Mouse (Mus musculus): ENCODE results near the gene Adamts16.
A peak's percentile ranks its signal among the peaks of the same experiment; 100 is the strongest.

Adamts16 gene

DNA sequence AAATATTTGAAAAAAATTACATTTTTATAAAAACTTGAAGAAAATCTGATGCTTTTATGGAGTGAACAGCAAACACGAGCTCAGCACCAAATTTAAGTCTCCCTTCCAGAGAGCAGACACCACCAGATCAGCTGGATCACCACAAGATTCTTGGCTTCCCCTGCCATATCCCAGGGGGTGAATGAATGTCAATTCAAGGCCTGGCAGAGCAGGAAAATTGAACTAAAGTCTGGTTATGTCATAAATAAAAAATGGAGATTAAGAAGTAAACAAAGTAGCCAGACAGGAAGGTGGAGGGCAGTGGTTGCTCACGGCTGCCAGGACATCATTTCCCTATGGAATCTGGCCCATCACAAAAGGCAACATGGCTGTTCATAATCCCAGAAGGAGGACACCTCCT, 80.3 kb downstream of the Adamts16 start:
- DNase-seq: no peak

DNA sequence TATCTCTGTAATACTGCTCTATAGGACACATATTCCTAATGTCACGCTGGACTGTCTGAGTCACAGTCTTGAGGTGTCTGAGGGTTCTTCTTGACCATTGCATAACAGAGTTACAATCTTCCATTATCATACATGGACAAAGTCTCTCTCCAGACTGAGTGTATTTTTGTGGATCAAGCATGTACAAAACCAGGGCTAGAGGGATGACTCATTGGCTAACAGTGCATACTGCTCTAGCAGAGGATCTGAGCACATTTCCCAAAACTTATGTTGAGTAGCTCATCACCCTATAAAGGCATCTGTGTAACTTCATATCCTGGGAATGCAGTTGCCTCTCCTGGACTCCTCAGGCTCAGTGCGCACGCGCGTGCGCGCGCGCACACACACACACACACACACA, 81.4 kb downstream of the Adamts16 start:
- DNase-seq: no peak

DNA sequence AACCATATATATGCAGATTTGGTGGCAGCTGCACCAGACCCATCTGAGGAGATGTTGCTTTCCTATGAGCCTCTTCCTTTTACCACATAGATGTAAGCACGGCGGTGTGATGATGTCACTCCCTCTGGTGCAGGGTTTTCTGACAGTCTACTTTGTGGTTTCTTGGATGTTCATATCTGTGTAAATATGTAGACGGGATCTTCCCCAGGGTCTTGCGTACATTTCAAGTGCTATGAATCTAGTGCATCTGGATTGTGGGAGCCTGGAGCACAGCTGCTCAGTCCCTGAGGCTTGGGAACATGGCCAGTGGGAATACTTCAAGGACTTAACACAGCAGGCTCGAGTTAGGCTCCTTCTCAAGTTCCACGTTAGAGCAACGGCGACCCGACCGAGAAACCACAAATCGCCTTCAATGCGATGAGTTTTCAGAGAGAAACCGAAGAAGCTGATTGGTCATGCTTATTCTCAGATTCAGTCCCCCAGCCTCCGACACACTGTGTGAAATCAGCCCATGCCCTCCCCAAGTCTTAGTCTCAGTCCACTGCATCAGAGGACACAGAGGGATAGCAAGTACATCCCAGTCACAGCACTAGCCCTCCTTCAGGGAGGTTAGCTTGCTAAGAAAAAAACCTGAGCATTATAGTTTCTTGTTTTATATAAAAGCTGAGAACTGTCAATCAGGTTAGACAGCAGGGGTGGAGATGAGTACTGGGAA, 95.2 kb downstream of the Adamts16 start:
- DNase-seq: no peak

DNA sequence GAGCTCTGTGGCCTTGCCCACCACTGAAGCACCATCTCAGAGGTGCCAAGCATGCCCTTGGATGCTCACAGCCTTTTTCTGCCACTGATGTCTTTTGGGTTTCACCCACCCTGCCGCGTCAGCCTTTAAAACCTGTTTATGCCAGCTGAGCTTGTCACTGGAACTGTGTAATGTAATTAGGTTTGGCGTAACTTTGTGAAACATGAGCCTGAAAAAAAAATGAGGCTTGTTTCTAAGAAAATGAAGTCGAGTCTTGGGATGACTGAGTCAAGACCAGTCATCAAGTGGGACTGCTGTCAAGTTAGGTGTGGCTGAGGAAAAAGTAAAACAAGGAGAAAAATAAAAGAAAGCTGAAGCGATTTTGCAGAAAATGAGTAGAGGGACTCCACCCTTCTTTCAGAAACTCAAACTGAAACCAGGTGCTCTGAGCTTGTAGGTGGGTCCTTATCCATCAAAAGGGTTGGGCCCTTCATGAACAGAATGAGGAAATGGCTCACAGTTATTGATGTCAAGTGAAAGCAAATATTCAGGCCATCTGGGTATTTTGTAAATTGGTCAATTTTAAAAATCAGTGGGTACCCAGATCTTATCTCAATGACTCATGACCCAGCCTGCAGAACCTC, 97.1 kb downstream of the Adamts16 start:
- DNase-seq: no peak

DNA sequence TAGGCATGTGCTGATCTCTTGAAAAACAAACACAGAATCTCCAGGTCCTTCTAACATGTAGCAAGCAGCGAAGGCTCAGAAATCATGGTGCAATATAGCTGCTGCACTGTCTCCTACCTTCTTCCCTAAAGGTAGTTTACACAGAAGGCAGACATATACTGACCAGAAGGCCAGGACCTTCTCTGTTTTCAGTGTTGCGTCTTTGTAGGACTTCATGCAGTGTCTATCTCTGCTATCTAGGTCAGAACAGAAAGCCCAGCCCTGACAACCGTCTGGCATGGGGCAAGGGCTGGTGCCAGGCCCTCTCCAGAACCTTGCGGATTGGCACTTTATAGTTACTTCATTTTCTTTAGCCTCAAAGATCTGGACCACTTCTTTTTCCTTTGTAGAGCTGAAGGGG, 98.9 kb downstream of the Adamts16 start:
- DNase-seq: no peak

DNA sequence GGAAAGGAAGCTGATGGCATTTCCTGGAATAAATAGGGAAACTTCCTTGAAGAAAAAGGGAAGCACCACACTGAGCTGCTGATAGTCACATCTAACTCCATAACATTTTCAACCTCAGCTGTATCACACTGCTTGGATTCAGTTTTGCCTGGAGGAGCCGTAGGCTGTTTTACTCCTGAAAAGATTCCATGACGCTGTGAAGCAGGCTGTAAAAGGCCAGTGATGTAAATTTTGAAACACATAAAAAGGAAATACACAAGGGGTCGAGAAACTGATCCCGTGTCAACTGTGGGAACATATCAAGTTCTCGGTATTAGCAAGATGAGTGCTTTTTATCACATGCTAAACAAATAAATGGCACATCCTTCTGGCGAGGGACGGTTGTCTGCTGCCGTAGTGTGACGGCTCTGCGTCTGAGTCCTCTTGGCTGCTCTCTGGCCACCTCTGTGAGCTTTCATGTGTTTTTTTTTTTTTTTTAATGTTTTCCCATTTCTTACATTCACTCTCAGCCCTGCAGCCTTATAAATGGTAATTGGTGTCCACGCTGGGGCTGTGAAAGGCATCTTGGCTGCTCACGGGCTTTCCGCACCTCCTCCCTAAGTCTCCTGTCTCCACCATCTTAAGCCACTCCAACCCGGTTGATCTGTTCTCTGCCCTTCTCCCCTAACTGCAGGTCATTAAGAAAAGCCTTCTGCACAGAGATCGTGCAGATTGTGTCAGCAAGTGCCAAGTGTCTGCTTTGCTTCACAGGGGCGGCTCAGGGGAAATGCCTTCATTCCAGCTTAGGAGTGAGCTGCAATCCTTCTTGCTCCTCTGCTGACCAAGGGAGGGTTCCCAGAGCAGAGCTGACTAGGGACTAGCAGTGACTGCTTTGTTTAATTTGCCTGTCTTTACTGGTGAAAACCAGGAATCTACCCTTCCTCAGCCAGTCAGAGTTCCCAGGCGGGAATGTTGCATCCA, 101.0 kb downstream of the Adamts16 start:
- no peak for DNase-seq

DNA sequence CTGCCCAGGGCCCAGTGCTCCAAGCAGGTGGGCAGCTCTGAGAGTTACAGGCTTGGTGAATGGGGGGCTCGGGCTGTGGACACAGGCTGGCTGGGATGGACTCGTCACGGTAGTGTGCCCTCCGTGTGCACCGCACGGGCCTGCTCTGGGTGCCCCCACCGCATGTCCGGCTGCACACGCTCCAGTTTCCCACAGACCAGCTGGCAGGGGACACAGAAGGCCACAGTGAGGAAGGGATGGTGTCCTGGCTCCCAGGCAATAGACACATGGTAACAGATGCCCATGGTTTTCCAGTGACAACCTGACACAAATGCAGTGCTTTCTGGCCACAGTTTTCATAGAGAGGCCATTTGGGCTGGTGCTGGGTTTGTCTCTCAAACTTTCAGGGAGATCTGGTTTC, 102.8 kb downstream of the Adamts16 start:
- DNase-seq: peak; percentile 35

GRCm38 (mm10) chr13:70736409-70736808, 105.2 kb downstream of the Adamts16 start:
- DNase-seq: no peak

DNA sequence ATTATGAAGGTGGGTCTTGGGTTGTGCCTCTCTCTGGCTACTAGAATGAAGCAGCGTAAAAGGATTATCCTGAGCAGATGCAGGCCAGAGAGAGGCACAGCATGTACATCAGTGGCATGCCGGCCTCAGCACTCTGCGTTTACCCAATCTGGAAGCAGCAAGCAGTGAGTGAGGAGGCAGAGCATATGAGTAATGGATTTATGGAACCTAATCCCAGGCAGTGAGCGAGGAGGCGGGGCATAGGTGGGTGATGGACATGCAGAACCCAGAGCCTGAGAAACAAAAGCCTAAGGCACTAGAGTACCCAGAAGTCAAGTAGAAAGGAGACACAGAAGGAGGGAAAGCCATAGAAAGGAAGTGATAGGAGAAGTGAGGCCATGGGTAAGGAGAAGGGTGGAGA, 107.0 kb downstream of the Adamts16 start:
- DNase-seq: no peak

- no peak for DNase-seq
Measured at GRCm38 (mm10) chr13:70733911-70734310, 107.7 kb downstream of the Adamts16 start.

DNA sequence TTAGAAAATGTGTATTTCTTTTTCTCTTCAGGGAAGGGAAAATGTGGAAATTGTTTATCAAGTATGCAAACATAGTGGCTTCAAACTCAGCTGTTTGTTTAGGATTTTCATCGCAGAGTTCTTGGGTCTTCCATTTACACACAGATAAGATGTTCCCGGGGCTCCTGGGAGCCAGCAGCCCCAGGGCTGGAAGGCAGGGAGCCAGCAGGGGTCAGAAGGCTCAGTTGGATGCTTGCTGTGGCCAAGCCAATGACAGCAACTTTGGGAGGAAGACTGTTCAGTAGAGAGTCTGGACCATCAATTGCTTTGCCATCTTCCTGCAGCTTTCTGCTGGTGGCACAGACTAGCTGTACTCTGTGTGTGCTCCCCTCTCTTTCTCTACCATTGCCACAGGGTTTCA, 108.4 kb downstream of the Adamts16 start:
- no peak for DNase-seq

GRCm38 (mm10) chr13:70732781-70733180, 108.8 kb downstream of the Adamts16 start:
- DNase-seq: no peak

- no peak for DNase-seq
Measured at GRCm38 (mm10) chr13:70731349-70731748, 110.3 kb downstream of the Adamts16 start.

GRCm38 (mm10) chr13:70729996-70730395, 111.6 kb downstream of the Adamts16 start:
- no peak for DNase-seq

- DNase-seq: no peak
Measured at GRCm38 (mm10) chr13:70726249-70726648, 115.4 kb downstream of the Adamts16 start.

DNA sequence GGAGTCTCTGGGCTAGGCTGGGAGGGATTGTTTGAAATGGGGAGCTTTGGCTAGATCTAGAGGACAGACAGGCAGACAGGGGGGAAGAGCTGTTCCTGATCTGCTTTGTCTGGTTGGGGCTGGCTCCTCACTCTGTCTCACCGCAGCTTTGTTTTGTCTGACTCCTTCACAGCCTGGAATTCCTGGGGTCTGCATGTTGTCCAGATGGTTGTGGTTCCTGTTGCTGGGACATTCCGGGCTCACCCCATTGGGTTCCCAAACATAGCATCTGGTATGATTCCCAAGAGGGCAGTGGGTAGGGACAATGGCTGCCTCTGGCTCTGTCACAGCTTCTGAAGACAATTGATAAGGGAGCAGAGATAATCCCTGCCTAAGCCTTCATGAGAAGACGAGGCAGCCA, 117.0 kb downstream of the Adamts16 start:
- DNase-seq: no peak

GRCm38 (mm10) chr13:70724108-70724622, 117.4 kb downstream of the Adamts16 start:
- no peak for DNase-seq

DNA sequence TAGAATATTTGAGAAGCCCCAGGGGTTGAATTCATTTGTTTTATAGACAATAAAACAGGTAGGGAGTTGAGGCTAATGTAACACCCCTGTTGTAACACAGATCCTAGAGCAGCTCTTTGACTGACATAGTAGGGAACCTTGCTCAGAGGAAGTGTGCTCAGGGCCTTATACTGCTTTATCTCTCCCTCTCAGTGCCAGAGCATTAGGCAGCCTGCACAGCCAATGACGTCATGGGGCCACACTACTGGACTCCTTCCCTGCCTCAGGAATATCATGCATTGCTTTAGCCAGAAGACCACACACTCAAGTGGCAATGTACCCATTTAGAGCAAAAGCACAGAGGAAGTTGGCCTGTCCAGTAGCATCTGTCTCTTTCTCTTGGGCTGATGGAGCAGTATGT, 121.6 kb downstream of the Adamts16 start:
- no peak for DNase-seq

DNA sequence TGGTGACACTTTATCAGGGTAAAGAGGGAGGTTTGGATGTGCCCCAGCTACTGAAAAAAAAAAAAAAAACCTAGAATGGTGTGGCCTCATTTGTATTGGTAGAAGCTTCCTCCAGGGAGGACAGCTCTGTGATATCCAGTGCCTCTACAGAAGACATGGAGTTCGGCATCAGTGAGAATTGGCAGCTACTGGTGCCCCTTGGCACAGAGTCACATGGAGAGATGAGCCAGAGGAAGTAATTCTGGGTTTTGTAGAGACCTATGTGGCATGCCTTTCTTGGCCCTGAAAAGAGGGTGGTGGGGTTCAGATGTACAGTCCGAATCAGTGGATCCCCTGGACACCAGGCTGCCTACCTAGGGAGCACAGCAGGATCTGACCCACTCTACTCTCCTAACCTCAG, 122.8 kb downstream of the Adamts16 start:
- DNase-seq: no peak

DNA sequence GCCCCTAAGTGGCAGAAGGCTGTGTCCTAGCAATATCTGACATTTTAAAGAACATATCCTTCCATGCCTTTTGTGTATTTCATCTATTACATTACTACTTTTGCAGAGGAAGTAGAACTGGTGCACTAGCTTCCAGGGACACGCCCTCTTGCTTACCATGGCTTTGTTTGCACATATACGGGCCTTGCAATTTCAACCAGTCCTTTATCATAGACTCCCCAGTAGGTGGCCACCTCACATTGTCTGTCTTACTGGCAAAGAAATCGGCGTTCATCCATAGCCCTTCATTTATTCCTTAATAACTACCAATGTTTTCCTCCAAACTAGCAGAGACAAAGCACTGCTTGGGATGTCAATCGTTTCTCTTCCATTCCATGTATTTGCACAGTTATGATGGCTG, 125.6 kb downstream of the Adamts16 start:
- DNase-seq: no peak

GRCm38 (mm10) chr13:70714081-70714775, 127.4 kb downstream of the Adamts16 start:
- DNase-seq: no peak

DNA sequence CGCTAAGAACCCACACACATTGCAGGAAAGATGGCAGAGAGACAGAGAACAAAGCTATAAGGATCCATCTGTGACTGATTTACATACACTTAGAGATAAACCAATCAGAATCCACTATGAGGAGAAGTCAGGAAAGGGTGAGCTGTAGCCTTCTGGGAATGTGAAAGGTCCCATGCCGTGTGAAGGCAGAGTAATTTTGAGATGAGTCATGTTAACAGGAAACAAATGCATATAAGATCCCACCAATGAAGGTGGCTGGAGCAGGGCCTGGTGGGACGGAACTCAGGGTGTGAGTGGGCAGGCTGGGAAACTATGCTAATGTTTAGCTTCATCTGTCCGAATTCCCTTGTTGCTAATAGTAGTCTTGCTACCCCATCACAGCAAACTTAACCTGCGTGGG, 128.3 kb downstream of the Adamts16 start:
- DNase-seq: no peak
